In the genomic region with DNA sequence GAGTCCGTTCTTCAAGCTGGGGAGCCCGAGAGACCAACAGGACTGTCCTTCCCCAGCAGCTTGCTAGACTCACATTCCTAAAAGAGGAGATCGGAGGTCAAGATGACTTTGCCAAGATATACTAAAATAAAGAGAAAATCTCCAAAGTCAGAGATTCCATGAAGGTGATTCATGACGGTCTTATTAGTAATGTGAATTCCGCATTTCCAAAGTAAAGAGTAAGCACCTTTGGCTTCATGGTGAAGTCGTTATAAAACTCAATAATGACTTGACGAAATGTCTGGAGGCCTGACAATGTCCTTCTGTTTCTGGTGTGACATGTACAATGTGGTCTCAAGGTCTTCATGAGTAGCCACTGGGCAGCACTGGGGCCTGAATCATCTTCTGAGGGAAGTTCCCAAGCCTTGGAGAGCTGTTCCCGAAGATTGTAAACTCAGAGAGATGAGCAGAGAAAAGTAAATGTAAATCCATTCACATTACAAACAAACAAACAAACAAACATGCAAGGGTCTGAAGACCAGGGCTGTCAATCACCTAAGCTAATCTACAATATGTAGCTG, we compare ENCODE assay signal across 21 mouse cellular contexts.
DNase-seq lines count a peak whose midpoint lies in the region; ATAC-seq lines count a peak whose summit lies in the region.
"Had no signal": no experiment of that assay in that cellular context is flagged by ENCODE, and none has a peak within 500 bp of the region (broad histone marks: within the 10 kb centered on the region; RNA-seq: fewer than 3 reads in every experiment).

No protein-coding gene starts in this region.

- WGBS in heart, embryonic 10.5 days: 84% methylated on average over 8 of the region's 8 CpGs
- 78% methylated on average over 8 of the region's 8 CpGs for WGBS in heart, embryonic 12.5 days

- no peaks in the 10 kb centered on the region for H3K27me3 ChIP-seq in heart, embryonic 10.5 days (ENCODE audit: insufficient read depth, poor library complexity, severe bottlenecking)
- H3K27me3 ChIP-seq in heart, embryonic 12.5 days (replicated peaks): no peaks in the 10 kb centered on the region
- H3K27me3 ChIP-seq: embryonic facial prominence, embryonic 13.5 days; forebrain, embryonic 12.5 days had no signal

- ATAC-seq in heart, embryonic 12.5 days (ENCODE audit: insufficient number of reproducible peaks, low FRiP score): no peak
- ATAC-seq: forebrain, embryonic 14.5 days; forebrain, embryonic 16.5 days had no signal

- H3K4me2 ChIP-seq in heart, embryonic 12.5 days: no peak overlapping the region
- H3K4me2 ChIP-seq: embryonic facial prominence, embryonic 13.5 days; embryonic facial prominence, embryonic 15.5 days; forebrain, embryonic 12.5 days had no signal

- no peak overlapping the region for H3K27ac ChIP-seq in heart, embryonic 10.5 days
- no peak overlapping the region for H3K27ac ChIP-seq in heart, embryonic 12.5 days (ENCODE audit: poor library complexity, severe bottlenecking)
- H3K27ac ChIP-seq: embryonic facial prominence, embryonic 13.5 days; embryonic facial prominence, embryonic 15.5 days; forebrain, embryonic 10.5 days; forebrain, embryonic 12.5 days had no signal

- no peaks in the 10 kb centered on the region for H3K36me3 ChIP-seq in heart, embryonic 10.5 days
- no peaks in the 10 kb centered on the region for H3K36me3 ChIP-seq in heart, embryonic 12.5 days
- H3K36me3 ChIP-seq: embryonic facial prominence, embryonic 13.5 days; embryonic facial prominence, embryonic 15.5 days; forebrain, embryonic 10.5 days; forebrain, embryonic 12.5 days had no signal

- no peak overlapping the region for H3K9ac ChIP-seq in heart, embryonic 12.5 days
- H3K9ac ChIP-seq: embryonic facial prominence, embryonic 13.5 days; embryonic facial prominence, embryonic 15.5 days; forebrain, embryonic 12.5 days had no signal

- no peaks in the 10 kb centered on the region for H3K4me1 ChIP-seq in heart, embryonic 10.5 days
- H3K4me1 ChIP-seq in heart, embryonic 12.5 days (replicated peaks): 0 out of 2 replicates have a peak, but pooled peaks cover 6% of the 10 kb centered on the region
- H3K4me1 ChIP-seq: embryonic facial prominence, embryonic 15.5 days; forebrain, embryonic 10.5 days; forebrain, embryonic 12.5 days had no signal

- no peaks in the 10 kb centered on the region for H3K9me3 ChIP-seq in heart, embryonic 10.5 days
- no peaks in the 10 kb centered on the region for H3K9me3 ChIP-seq in heart, embryonic 12.5 days (replicated peaks)
- H3K9me3 ChIP-seq: embryonic facial prominence, embryonic 13.5 days; embryonic facial prominence, embryonic 15.5 days; forebrain, embryonic 10.5 days; forebrain, embryonic 12.5 days had no signal

- DNase-seq in adrenal gland, adult 2 months: peak; percentile 56
- no peak for DNase-seq in adrenal gland, postnatal 10 days
- peak; percentile 31 for DNase-seq in adrenal gland, postnatal 14 days
- DNase-seq in adrenal gland, adult 18-20 months (ENCODE audit: low spot score in 2 of 2): no peak
- DNase-seq in heart, embryonic 10.5 days (ENCODE audit: low spot score): peak; percentile 46
- DNase-seq in 3T3-L1 (ENCODE audit: low read depth, low spot score): peak; percentile 55
- DNase-seq: cerebellum, adult 11 months; cerebellum, adult 18-20 months; cerebellum, adult 8-10 months; cerebellum, adult 9-11 months; cerebellum, postnatal 14 days; cerebellum, postnatal 36 days; embryo, embryonic 11 days had no signal

- no peak overlapping the region for H3K4me3 ChIP-seq in heart, embryonic 10.5 days
- no peak overlapping the region for H3K4me3 ChIP-seq in heart, embryonic 12.5 days
- H3K4me3 ChIP-seq: embryonic facial prominence, embryonic 13.5 days; embryonic facial prominence, embryonic 15.5 days; erythroblast, embryonic 14.5 days; forebrain, embryonic 10.5 days; forebrain, embryonic 12.5 days had no signal

Comparison
In these comparisons a context has a peak if more than half of its experiments do, and no peak if none do; other contexts are left out.
1. DNase-seq: peak in adrenal gland, adult 2 months (single experiment), adrenal gland, postnatal 14 days (single experiment), heart, embryonic 10.5 days (single experiment) and 3T3-L1 (single experiment); none in adrenal gland, postnatal 10 days (single experiment) and adrenal gland, adult 18-20 months (0 of 2).